Mouse (Mus musculus) erythroid progenitor cell, adult 5-6 weeks (primary cell): ENCODE results near the gene Tubb4a. TPM values are rescaled to one million over a fixed set of nuclear protein-coding genes. Genes with fewer than 3 reads are reported as not detected.
"Not testable (repeated sequence)": the region's sequence is repeated elsewhere in the genome, so short reads cannot be mapped to it uniquely, and the experiment has no call there.

Experiments
- ATAC-seq: replicated peaks from 2 replicates; pipeline ENCODE4 v1.8.0; 2016; ENCODE audit warnings: moderate number of reproducible peaks, mild to moderate bottlenecking, moderate TSS enrichment, inconsistent platforms; ENCODE audit not compliant: poor library complexity, low FRiP score, severe bottlenecking
- total RNA-seq, 2 experiments: library from RNA; stranded (forward) in 1 of 2; stranded (reverse) in 1 of 2; fragments of 150-400 nt in 1 of 2; fragments of 186-747, 209-891 nt in 1 of 2; gene quantifications; 2 replicates each; pipeline versions ENCODE4 v1.2.3 to v1.2.4; 2015 to 2017; ENCODE audit warnings: low replicate concordance in 2 of 2

The Tubb4a gene
- total RNA-seq, 2 experiments from 2014 or later, result not detected

GRCm38 (mm10) chr17:57062011-57062521 lies 25.5 kb downstream of the Tubb4a start:
- ATAC-seq, result no peak

- no peak for ATAC-seq
Measured at GRCm38 (mm10) chr17:57061069-57061468, 26.5 kb downstream of the Tubb4a start.

GRCm38 (mm10) chr17:57060231-57060801 lies 27.3 kb downstream of the Tubb4a start:
- peak; percentile 83 for ATAC-seq

GRCm38 (mm10) chr17:57059486-57059977 lies 28.1 kb downstream of the Tubb4a start, which contains the start of gene Slc25a23:
Slc25a23 (minus strand) TSS chr17:57059863.
- no peak for ATAC-seq

GRCm38 (mm10) chr17:57058891-57059485 lies 28.6 kb downstream of the Tubb4a start, which contains the start of gene Crb3:
Crb3 (plus strand) TSS chr17:57059105.
- no peak for ATAC-seq

- no peak for ATAC-seq
Measured at GRCm38 (mm10) chr17:57056246-57056645, 31.3 kb downstream of the Tubb4a start.

GRCm38 (mm10) chr17:57051679-57052078 lies 35.9 kb downstream of the Tubb4a start:
- ATAC-seq, result not testable (repeated sequence)

GRCm38 (mm10) chr17:57048816-57049215 lies 38.8 kb downstream of the Tubb4a start:
- no peak for ATAC-seq

GRCm38 (mm10) chr17:57047406-57047805 lies 40.2 kb downstream of the Tubb4a start:
- ATAC-seq, result no peak

GRCm38 (mm10) chr17:57041554-57041953 lies 46.0 kb downstream of the Tubb4a start, which contains the start of gene Slc25a41:
Slc25a41 (minus strand) TSS chr17:57041654.
- no peak for ATAC-seq

GRCm38 (mm10) chr17:57038978-57039377 lies 48.6 kb downstream of the Tubb4a start:
- ATAC-seq, result no peak

- ATAC-seq, result no peak
Measured at GRCm38 (mm10) chr17:57032854-57033253, 54.7 kb downstream of the Tubb4a start.

- peak; percentile 83 for ATAC-seq
Measured at GRCm38 (mm10) chr17:57031661-57032420, 55.7 kb downstream of the Tubb4a start.

- ATAC-seq, result no peak
Measured at GRCm38 (mm10) chr17:57030931-57031660, 56.5 kb downstream of the Tubb4a start, which contains the start of gene Khsrp. Khsrp (minus strand) TSS chr17:57031522.

Other genes starting within 250 kb of the Tubb4a start
- not detected in 2 replicates for gene Acsbg2, start 213.3 kb downstream of the Tubb4a start, total RNA-seq (2015; ENCODE audit: low replicate concordance)
- not detected in 2 replicates for gene Acsbg2, start 213.3 kb downstream of the Tubb4a start, total RNA-seq (2017; ENCODE audit: low replicate concordance)
- gene 1700061G19Rik, start 212.3 kb downstream of the Tubb4a start, total RNA-seq (2015; ENCODE audit: low replicate concordance), result not detected in 2 replicates
- not detected in 2 replicates for gene 1700061G19Rik, start 212.3 kb downstream of the Tubb4a start, total RNA-seq (2017; ENCODE audit: low replicate concordance)
- gene Mllt1, start 152.4 kb downstream of the Tubb4a start, total RNA-seq (2015; ENCODE audit: low replicate concordance), result 3.4 and 9.4 TPM in 2 replicates
- 4.4 and 6.4 TPM in 2 replicates for gene Mllt1, start 152.4 kb downstream of the Tubb4a start, total RNA-seq (2017; ENCODE audit: low replicate concordance)
- gene Acer1, start 105.7 kb downstream of the Tubb4a start, total RNA-seq (2015; ENCODE audit: low replicate concordance), result not detected in 2 replicates
- not detected in 2 replicates for gene Acer1, start 105.7 kb downstream of the Tubb4a start, total RNA-seq (2017; ENCODE audit: low replicate concordance)
- gene Clpp, start 97.5 kb downstream of the Tubb4a start, total RNA-seq (2015; ENCODE audit: low replicate concordance), result 2.2 and 26.8 TPM in 2 replicates
- 10.8 and 15.7 TPM in 2 replicates for gene Clpp, start 97.5 kb downstream of the Tubb4a start, total RNA-seq (2017; ENCODE audit: low replicate concordance)
- gene Alkbh7, start 90.4 kb downstream of the Tubb4a start, total RNA-seq (2015; ENCODE audit: low replicate concordance), result not detected in 2 replicates
- 6.2 TPM in 1 of 2 replicates, not detected in the other for gene Alkbh7, start 90.4 kb downstream of the Tubb4a start, total RNA-seq (2017; ENCODE audit: low replicate concordance)
- gene Pspn, start 87.8 kb downstream of the Tubb4a start, total RNA-seq (2015; ENCODE audit: low replicate concordance), result not detected in 2 replicates
- gene Pspn, start 87.8 kb downstream of the Tubb4a start, total RNA-seq (2017; ENCODE audit: low replicate concordance), result not detected in 2 replicates
- 57.4 and 61.3 TPM in 2 replicates for gene Gtf2f1, start 76.5 kb downstream of the Tubb4a start, total RNA-seq (2015; ENCODE audit: low replicate concordance)
- 70.8 and 90.7 TPM in 2 replicates for gene Gtf2f1, start 76.5 kb downstream of the Tubb4a start, total RNA-seq (2017; ENCODE audit: low replicate concordance)
- not detected in 2 replicates for gene Gm17949, start 76.3 kb downstream of the Tubb4a start, total RNA-seq (2015; ENCODE audit: low replicate concordance)
- gene Gm17949, start 76.3 kb downstream of the Tubb4a start, total RNA-seq (2017; ENCODE audit: low replicate concordance), result not detected in 2 replicates
- 87.6 and 97.7 TPM in 2 replicates for gene Khsrp, start 56.3 kb downstream of the Tubb4a start, total RNA-seq (2015; ENCODE audit: low replicate concordance)
- gene Khsrp, start 56.3 kb downstream of the Tubb4a start, total RNA-seq (2017; ENCODE audit: low replicate concordance), result 85.6 and 85.9 TPM in 2 replicates
- not detected in 2 replicates for gene Slc25a41, start 46.1 kb downstream of the Tubb4a start, total RNA-seq (2015; ENCODE audit: low replicate concordance)
- not detected in 2 replicates for gene Slc25a41, start 46.1 kb downstream of the Tubb4a start, total RNA-seq (2017; ENCODE audit: low replicate concordance)
- gene Crb3, start 28.7 kb downstream of the Tubb4a start, total RNA-seq (2015; ENCODE audit: low replicate concordance), result not detected in 2 replicates
- gene Crb3, start 28.7 kb downstream of the Tubb4a start, total RNA-seq (2017; ENCODE audit: low replicate concordance), result not detected in 2 replicates
- gene Slc25a23, start 27.9 kb downstream of the Tubb4a start, total RNA-seq (2015; ENCODE audit: low replicate concordance), result 2.9 and 5.4 TPM in 2 replicates
- not detected in 2 replicates for gene Slc25a23, start 27.9 kb downstream of the Tubb4a start, total RNA-seq (2017; ENCODE audit: low replicate concordance)
- 6.1 and 12.2 TPM in 2 replicates for gene Dennd1c, start 9.3 kb downstream of the Tubb4a start, total RNA-seq (2015; ENCODE audit: low replicate concordance)
- 2.6 and 4.5 TPM in 2 replicates for gene Dennd1c, start 9.3 kb downstream of the Tubb4a start, total RNA-seq (2017; ENCODE audit: low replicate concordance)
- not detected in 2 replicates for gene Tnfsf9, start 17.5 kb upstream of the Tubb4a start, total RNA-seq (2015; ENCODE audit: low replicate concordance)
- not detected in 2 replicates for gene Tnfsf9, start 17.5 kb upstream of the Tubb4a start, total RNA-seq (2017; ENCODE audit: low replicate concordance)
- not detected in 2 replicates for gene Cd70, start 62.0 kb upstream of the Tubb4a start, total RNA-seq (2015; ENCODE audit: low replicate concordance)
- gene Cd70, start 62.0 kb upstream of the Tubb4a start, total RNA-seq (2017; ENCODE audit: low replicate concordance), result not detected in 2 replicates
- gene Tnfsf14, start 106.4 kb upstream of the Tubb4a start, total RNA-seq (2015; ENCODE audit: low replicate concordance), result 1.7 and 2.5 TPM in 2 replicates
- gene Tnfsf14, start 106.4 kb upstream of the Tubb4a start, total RNA-seq (2017; ENCODE audit: low replicate concordance), result 1.4 TPM in 1 of 2 replicates, not detected in the other
- gene C3, start 140.4 kb upstream of the Tubb4a start, total RNA-seq (2015; ENCODE audit: low replicate concordance), result 128 and 134 TPM in 2 replicates
- gene C3, start 140.4 kb upstream of the Tubb4a start, total RNA-seq (2017; ENCODE audit: low replicate concordance), result 69.4 and 132 TPM in 2 replicates
- 4.7 and 10.1 TPM in 2 replicates for gene Gpr108, start 160.7 kb upstream of the Tubb4a start, total RNA-seq (2015; ENCODE audit: low replicate concordance)
- 2.8 and 4.4 TPM in 2 replicates for gene Gpr108, start 160.7 kb upstream of the Tubb4a start, total RNA-seq (2017; ENCODE audit: low replicate concordance)
- gene Trip10, start 161.7 kb upstream of the Tubb4a start, total RNA-seq (2015; ENCODE audit: low replicate concordance), result not detected in 2 replicates
- gene Trip10, start 161.7 kb upstream of the Tubb4a start, total RNA-seq (2017; ENCODE audit: low replicate concordance), result 7.1 TPM in 1 of 2 replicates, not detected in the other
- gene Vav1, start 191.3 kb upstream of the Tubb4a start, total RNA-seq (2015; ENCODE audit: low replicate concordance), result 19.1 and 20.1 TPM in 2 replicates
- 19.4 and 44.5 TPM in 2 replicates for gene Vav1, start 191.3 kb upstream of the Tubb4a start, total RNA-seq (2017; ENCODE audit: low replicate concordance)